Mouse (Mus musculus) liver, embryonic 14.5 days (tissue): ENCODE results near the gene Ttc22. TPM values are rescaled to one million over a fixed set of nuclear protein-coding genes. Genes with fewer than 3 reads are reported as not detected.

Experiments
- ATAC-seq: fragments of 200-750 bp; cut with Nextera tagmentation; 2 replicates; pipeline ENCODE4 v1.8.0; 2017; ENCODE audit warnings: moderate number of reproducible peaks, mild to moderate bottlenecking, moderate library complexity; ENCODE audit not compliant: insufficient read depth
- DNase-seq, 3 experiments: peaks; one replicate each; pipeline ENCODE4 v3.0.0-alpha.2; 2012 to 2013; ENCODE audit warnings: low read depth in 3 of 3, low spot score in 3 of 3
- H3K27ac ChIP-seq: fragments of 300-500 bp; sonication (generic); 2 replicates; pipeline ENCODE4 v1.5.1; 2014; ENCODE audit warnings: moderate library complexity, mild to moderate bottlenecking, control low read depth, inconsistent platforms
- H3K27me3 ChIP-seq: fragments of 300-500 bp; sonication (generic); 2 replicates; pipeline ENCODE4 v1.6.1; 2014; ENCODE audit warnings: mild to moderate bottlenecking, low read length, moderate library complexity; ENCODE audit not compliant: control insufficient read depth, insufficient read depth
- H3K36me3 ChIP-seq: fragments of 300-500 bp; sonication (generic); replicated peaks from 2 replicates; pipeline ENCODE4 v1.6.1; 2014; ENCODE audit warnings: low read depth; ENCODE audit not compliant: control insufficient read depth, insufficient read depth
- H3K4me1 ChIP-seq, 2 experiments: fragments of 200-500 bp in 1 of 2; fragments of 300-500 bp in 1 of 2; sonication (generic) in 1 of 2; replicated peaks; 2 replicates each; pipeline ENCODE4 v1.6.1; 2012 to 2014; ENCODE audit warnings: antibody characterized with exemption in 1 of 2, inconsistent platforms in 1 of 2, low read length in 1 of 2; ENCODE audit not compliant: control insufficient read depth in 2 of 2, insufficient read depth in 2 of 2
- H3K4me2 ChIP-seq: fragments of 300-500 bp; sonication (generic); 2 replicates; pipeline ENCODE4 v1.6.1; 2014; ENCODE audit warnings: low read depth, mild to moderate bottlenecking, control low read depth, moderate library complexity
- H3K4me3 ChIP-seq, 2 experiments: fragments of 200-500 bp in 1 of 2; fragments of 300-500 bp in 1 of 2; sonication (generic) in 1 of 2; 2 replicates each; pipeline ENCODE4 v1.5.1; 2012 to 2014; ENCODE audit warnings: low read depth in 2 of 2, low read length in 2 of 2, mild to moderate bottlenecking in 2 of 2, control low read depth in 1 of 2, inconsistent platforms in 1 of 2, moderate library complexity in 1 of 2; ENCODE audit not compliant: insufficient read depth in 1 of 2
- H3K9ac ChIP-seq: fragments of 300-500 bp; sonication (generic); replicated peaks from 2 replicates; pipeline ENCODE4 v1.6.1; 2014; ENCODE audit warnings: mild to moderate bottlenecking, control low read depth, moderate library complexity
- H3K9me3 ChIP-seq: fragments of 300-500 bp; sonication (generic); 2 replicates; pipeline ENCODE4 v1.6.1; 2016; ENCODE audit warnings: low read length, mixed read lengths; ENCODE audit not compliant: control insufficient read depth
- CTCF ChIP-seq: IDR thresholded peaks from 2 replicates; pipeline ENCODE4 v1.5.1; 2016; ENCODE audit warnings: antibody characterized with exemption, low read depth, control low read depth
- EP300 ChIP-seq: IDR thresholded peaks from 2 replicates; pipeline ENCODE4 v1.6.1; 2016; ENCODE audit warnings: antibody characterized with exemption, low read depth
- WGBS: fragments of 180-500 bp; shearing (Covaris S2); extraction: QIAGEN DNeasy Blood & Tissue Kit; methylation state at CpG from one replicate; pipeline ENCODE4 v1.1.7; 2014; ENCODE audit not compliant: insufficient replicate concordance; 5-methylcytosine and 5-hydroxymethylcytosine counted together
- polyA plus RNA-seq, 2 experiments: library from polyadenylated mRNA; depleted of rRNA in 1 of 2; stranded (reverse) in 1 of 2; unstranded in 1 of 2; fragments of >200 nt; fragmentation: Nextera tagmentation in 1 of 2; extraction: Ambion mirVana in 1 of 2; gene quantifications; 2 replicates each; pipeline versions ENCODE4 v1.2.1 to v1.2.3; 2012 to 2014

Ttc22 gene
- polyA plus RNA-seq, 2 experiments = 0.02 TPM; not detected in 1

DNA sequence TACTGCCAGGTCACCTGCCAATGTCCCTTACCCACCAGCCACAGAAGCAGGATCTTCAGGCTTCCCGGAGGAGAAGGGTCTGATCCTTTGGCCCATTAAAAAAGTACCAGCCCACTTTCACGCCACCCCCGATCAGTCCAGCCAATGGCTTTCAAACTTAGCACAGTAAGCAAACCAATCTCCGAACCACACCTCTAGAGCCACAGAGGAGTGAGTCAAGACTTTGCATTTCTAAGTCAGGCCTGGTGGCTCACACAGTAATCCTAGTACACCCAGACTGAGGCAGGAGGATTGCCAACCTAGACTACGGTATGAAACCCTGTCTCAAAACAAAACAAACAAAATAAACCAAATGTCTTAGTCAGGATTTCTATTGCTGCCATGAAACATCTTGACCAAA is 7.1 kb downstream of the Ttc22 start:
- ATAC-seq = no peak
- Histone ChIP-seq H3K4me3 (no peak overlapping the region), H3K27me3 (no peaks in the 10 kb centered on the region), H3K9ac (no peak overlapping the region), H3K4me2 (no peak overlapping the region), H3K36me3 (no peaks in the 10 kb centered on the region), H3K4me1 (0 out of 4 replicates have a peak, but pooled peaks cover 0 to 4% of the 10 kb centered on the region in 2 experiments), H3K9me3 (no peaks in the 10 kb centered on the region), H3K27ac (no peak overlapping the region)
- 52% methylated on average over 5 of the region's 5 CpGs for WGBS
- TF ChIP-seq EP300 = no peak
- TF ChIP-seq CTCF = no peak
- no peak for DNase-seq

DNA sequence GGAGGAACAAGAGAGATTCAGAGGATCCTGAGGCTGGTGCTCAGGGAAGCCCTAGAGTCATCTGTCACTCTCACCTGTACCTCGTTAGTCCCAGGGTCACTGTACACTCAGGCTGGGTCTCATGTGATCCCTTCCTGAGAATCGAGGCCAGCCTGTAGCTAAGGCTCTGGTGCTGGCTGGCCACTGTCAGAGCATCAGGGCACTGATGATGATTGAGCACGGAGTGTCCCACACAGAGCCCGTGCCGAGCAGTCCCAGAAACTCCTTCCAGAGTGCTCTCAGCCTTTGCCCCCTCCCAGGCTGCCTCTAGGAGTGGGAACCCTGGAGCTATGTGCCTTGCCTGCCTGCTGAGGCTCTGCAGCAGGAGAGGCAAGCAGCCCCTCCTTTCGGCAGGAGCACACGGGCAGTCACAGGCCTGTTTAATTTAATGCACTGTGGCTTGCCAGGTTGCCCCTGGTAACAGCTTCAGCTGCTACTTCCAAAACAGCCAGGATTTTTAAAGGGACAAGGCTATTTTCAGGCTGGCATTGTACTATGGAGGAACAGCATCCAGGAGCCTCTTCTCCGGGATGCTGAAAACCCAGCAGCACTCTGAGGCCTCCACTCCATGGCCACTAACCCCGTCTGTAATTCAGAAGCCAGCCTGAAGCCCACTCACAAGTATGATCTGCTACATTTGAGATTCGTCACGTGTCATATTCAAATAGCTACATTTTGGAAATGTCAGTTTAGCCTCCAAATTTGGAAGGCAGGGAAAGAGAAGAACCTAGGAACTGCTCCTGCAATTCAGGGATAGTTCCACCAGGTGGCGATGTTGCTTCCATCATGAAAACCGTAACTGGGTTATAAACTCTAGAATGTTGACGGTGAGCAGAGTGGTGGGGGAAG is 8.3 kb downstream of the Ttc22 start:
- H3K4me2 ChIP-seq = no peak overlapping the region
- H3K9ac ChIP-seq = no peak overlapping the region
- H3K4me1 ChIP-seq = 0 out of 4 replicates have a peak, but pooled peaks cover 0 to 4% of the 10 kb centered on the region in 2 experiments
- ATAC-seq (no peak), DNase-seq (peak; percentile 23 to 44 (median 39))
- peak; percentile 84 for TF ChIP-seq CTCF
- TF ChIP-seq EP300 = no peak
- no peaks in the 10 kb centered on the region for H3K9me3 ChIP-seq
- no peak overlapping the region for H3K27ac ChIP-seq
- no peak overlapping the region for H3K4me3 ChIP-seq
- H3K36me3 ChIP-seq = no peaks in the 10 kb centered on the region
- no peaks in the 10 kb centered on the region for H3K27me3 ChIP-seq
- WGBS = 32% methylated on average over 14 of the region's 14 CpGs

DNA sequence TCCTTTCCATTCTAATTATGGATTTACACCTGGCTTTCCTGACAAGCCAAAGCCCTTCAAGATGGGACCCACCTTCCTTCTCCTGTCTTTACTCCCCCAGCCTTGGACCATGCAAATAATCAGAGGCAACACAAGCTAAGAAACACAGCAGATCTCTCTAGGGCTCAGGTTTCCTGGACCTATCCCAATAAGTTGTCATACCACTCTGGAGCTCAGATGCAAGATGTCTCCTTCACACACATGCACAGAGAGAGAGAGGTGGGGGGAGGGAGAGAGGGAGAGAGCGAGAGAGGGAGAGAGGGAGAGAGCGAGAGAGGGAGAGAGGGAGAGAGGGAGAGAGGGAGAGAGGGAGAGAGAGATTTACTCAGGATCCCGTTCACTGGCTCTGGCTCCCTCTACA is 10.1 kb downstream of the Ttc22 start:
- Histone ChIP-seq H3K27me3 (no peaks in the 10 kb centered on the region), H3K4me2 (no peak overlapping the region), H3K4me1 (0 out of 4 replicates have a peak, but pooled peaks cover 0 to 4% of the 10 kb centered on the region in 2 experiments), H3K9ac (no peak overlapping the region), H3K27ac (no peak overlapping the region), H3K9me3 (no peaks in the 10 kb centered on the region), H3K4me3 (no peak overlapping the region), H3K36me3 (no peaks in the 10 kb centered on the region)
- no peak for TF ChIP-seq CTCF
- no peak for TF ChIP-seq EP300
- DNase-seq (no peak), ATAC-seq (no peak)
- 56% methylated on average over 1 of the region's 3 CpGs for WGBS

DNA sequence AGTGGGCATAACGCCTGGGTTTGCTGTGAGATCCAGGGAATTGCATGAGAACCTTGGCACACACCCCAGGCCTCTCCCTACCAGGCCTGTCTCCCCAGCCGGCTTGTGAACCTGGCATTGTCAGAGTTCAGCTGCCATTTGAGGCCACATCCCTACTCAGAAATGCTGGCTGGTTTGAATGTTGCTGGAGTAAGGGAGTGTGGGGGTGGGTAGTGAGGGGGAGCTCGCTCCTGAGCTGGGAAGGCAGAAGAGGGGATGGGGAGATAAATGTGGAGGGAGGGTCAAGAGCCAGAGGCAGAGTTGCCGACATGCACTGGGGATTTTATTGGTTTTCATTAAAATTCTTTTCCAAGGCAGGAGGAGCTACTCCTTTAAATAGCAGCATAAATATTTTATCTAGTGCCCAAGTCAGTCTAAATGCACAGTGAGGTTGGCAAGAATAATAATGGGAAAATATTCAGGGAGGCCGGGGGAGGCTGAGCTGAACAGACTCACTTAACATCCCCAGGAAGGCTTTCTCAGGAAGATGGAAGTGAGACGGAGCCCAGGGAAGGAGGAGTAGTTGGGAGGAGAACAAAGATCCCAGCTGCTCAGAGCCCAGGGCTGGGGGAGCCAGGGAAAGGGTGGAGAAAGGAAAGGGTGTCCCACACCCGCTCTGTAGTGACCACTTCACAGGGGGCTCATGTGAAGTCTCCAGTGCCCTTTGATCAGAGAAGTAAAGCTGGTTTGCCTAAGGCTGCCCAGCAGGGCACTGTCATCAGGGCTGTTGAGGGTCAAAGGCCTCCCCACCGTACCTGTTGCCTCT is 11.3 kb downstream of the Ttc22 start:
- no peak overlapping the region for H3K4me3 ChIP-seq
- H3K27ac ChIP-seq = no peak overlapping the region
- H3K9me3 ChIP-seq = no peaks in the 10 kb centered on the region
- no peak overlapping the region for H3K9ac ChIP-seq
- H3K27me3 ChIP-seq = no peaks in the 10 kb centered on the region
- DNase-seq (no peak), ATAC-seq (no peak)
- WGBS = 40% methylated on average over 8 of the region's 8 CpGs
- H3K36me3 ChIP-seq = no peaks in the 10 kb centered on the region
- H3K4me2 ChIP-seq = no peak overlapping the region
- TF ChIP-seq EP300 (no peak), CTCF (no peak)
- H3K4me1 ChIP-seq = 0 out of 4 replicates have a peak, but pooled peaks cover 0 to 4% of the 10 kb centered on the region in 2 experiments

DNA sequence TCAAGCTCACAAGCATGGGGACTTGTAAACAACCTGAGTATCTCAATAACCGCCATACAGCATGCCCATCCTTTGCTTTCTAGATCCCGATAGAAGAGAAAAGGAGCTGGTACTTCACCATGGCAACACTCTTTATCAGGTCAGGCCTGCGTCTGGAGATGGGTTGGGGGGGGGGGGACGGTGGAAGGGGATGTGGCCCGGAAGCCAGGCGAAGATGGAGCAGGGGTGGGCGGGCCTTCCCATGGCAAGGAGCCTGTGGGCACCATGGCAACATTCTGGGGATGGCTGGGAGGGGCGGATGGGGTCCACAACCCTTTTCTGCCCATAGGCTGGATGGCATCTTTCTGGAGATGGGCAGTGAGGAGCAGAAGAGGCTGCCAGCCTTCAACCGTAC is 11.9 kb downstream of the Ttc22 start:
- no peak overlapping the region for H3K4me2 ChIP-seq
- H3K9ac ChIP-seq = no peak overlapping the region
- no peak overlapping the region for H3K27ac ChIP-seq
- H3K36me3 ChIP-seq = no peaks in the 10 kb centered on the region
- no peaks in the 10 kb centered on the region for H3K27me3 ChIP-seq
- H3K4me1 ChIP-seq = 0 out of 4 replicates have a peak, but pooled peaks cover 0 to 2% of the 10 kb centered on the region in 2 experiments
- 28% methylated on average over 9 of the region's 9 CpGs for WGBS
- ATAC-seq (no peak), DNase-seq (no peak)
- no peaks in the 10 kb centered on the region for H3K9me3 ChIP-seq
- TF ChIP-seq EP300 = no peak
- TF ChIP-seq CTCF = no peak
- H3K4me3 ChIP-seq = no peak overlapping the region
